Mouse (Mus musculus) cerebellum, postnatal 36 days (tissue): ENCODE results near the gene Gon7.

ENCODE experiments used
- DNase-seq, 2 experiments: peaks; one replicate each; pipeline ENCODE4 v3.0.0; 2021 to 2022; ENCODE audit warnings: mixed read lengths in 2 of 2

Gene Gon7

DNA sequence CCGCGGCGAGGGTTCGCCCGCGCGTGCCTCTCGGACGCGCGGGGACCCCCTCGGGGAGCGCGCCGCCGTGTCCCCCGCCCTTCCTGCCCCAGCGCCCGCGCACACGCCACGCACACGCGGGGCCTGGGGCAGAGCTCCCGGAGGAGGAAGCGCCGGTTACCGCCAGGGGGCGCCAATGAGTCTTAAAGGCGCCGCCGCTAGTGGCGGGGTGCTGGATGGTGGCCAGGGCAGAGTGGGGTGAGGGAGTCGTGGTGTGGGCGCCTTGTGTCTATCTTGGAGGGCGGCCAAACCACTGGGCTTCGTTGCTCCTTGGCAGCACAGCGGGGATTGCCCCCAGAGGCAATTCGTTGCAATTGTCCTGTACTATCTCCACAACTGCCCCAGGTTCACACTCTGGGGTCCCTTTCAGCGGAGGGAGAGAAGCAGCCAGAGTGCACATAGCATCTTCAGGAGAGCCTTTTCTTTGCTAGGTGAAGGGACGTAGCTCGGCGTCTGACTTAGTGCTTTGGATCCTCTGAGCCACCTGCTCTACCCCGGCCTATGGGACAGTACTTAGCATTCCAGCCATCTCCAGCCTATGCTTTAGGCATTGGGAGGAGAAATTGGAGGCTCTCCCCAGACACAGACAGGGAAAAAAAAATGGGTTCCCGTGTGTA, 52.3 kb downstream of the Gon7 start:
- DNase-seq: peak; percentile 92 to 95

DNA sequence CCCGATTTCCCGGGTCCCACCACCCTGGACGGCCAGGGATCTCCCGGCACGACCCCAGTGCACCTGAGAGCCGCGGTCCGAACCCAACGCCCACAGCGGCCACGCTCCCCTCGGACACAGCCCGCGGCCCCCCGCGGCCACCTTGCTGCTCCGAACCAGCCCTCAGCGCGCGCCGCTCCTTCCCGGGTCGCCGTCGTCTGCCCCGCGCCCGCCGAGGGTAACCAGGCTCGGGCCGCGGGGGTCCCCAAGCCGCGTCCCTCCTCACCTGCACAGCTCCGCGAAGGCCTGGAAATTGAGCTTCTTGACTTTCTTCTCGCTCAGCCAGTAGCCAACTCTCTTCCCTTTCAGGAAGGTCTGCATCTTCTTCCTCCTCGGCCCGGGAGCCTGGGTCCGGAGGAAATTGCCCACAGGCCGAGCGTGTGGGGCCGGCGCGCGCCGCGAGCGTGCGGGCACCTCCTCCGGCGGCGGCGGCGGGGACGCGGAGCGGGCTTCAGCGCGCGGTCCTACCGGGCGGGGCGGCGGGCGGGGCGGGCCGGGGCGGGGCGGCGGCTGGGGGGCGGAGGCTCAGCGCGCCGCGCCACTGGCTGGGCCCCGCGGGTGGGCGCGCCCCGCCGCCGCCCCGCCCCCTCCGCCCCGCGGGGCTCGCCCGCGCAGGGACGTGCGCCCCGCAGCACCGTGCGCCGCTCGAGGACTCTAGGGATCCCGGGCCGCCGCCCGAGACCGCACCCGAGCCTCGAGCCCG, 53.0 kb downstream of the Gon7 start, which contains the start of gene Itpk1:
Gene Itpk1 (minus strand): TSS at position 474 of the 742 bp plus-strand sequence.
- peak; percentile 65 to 73 for DNase-seq

DNA sequence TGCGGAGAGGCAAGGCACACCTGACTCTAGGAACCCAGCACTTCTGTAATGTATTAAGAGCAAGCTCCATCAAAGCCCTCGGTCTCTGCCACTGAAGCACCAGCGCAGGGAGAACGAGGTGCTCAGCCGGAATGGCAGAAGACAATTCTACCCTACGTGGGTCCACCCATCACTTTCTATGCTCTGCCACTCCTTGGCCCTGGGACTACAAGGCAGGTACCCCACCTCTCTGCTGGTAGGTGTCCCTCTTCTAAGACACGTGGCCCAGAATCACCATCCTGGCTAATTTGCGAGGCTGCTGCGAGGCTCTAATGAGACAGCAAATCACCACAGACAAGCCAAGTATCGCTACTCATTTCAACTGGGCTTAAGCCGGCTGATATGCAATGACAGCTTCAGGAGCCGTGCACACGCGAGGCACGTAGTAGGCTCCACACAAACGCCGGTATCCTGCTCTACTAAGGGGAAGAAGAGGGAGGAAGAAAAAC, 53.6 kb downstream of the Gon7 start:
- DNase-seq: peak in 1 of 2 experiments; percentile 42

DNA sequence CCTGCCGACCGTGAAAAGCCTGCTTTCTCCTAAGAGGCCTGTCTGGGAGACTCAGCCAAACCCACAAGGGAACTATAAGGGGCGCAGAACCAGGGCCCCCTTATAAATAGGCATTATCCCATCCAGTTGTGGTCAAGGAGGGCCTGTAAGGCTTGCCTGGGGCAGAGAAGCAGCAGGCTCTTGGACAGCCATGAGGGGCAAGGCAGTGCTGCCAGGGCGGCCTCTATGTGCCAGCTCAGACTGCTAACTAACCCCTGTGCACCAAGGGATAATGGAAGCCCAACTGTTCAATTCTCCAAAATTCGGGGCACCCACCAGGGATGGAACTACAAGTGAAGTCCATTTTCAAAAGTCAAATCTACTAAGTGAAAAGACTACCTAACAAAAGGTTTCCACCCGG, 54.2 kb downstream of the Gon7 start:
- DNase-seq: peak in 1 of 2 experiments; percentile 44
